Mouse (Mus musculus): ENCODE results near the gene Gnao1. TPM values are rescaled to one million over a fixed set of nuclear protein-coding genes. Genes with fewer than 3 reads are reported as not detected.

The Gnao1 gene
- polyA plus RNA-seq, 1 experiment, result 10.4 TPM

DNA sequence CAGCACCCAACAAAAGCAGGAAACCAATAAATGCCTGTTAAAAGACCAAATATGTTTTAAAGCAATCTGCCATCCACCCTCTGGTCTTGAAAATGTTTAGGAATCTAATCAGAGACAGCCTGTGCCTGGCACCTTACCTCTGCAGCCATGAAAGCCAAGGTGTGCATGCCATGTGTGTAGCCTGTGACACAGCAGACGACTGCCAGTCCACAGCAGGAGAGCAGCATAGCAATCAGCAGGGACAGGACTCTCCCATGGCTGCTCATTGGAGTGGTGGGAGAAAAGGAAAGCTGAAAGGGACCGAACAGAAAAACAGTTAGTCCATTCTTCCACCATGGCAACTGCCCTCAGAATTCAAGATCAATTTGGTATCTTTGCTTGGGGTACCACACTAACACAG is 189.2 kb downstream of the Gnao1 start:
- no peak for DNase-seq (ENCODE audit: low read depth)

- no peak for DNase-seq (ENCODE audit: low read depth)
These were observed 194.4 kb downstream of the Gnao1 start for GRCm38 (mm10) chr8:94004139-94004538.

- no peak for DNase-seq (ENCODE audit: low read depth)
These were observed 199.6 kb downstream of the Gnao1 start for GRCm38 (mm10) chr8:94009243-94009845.

DNA sequence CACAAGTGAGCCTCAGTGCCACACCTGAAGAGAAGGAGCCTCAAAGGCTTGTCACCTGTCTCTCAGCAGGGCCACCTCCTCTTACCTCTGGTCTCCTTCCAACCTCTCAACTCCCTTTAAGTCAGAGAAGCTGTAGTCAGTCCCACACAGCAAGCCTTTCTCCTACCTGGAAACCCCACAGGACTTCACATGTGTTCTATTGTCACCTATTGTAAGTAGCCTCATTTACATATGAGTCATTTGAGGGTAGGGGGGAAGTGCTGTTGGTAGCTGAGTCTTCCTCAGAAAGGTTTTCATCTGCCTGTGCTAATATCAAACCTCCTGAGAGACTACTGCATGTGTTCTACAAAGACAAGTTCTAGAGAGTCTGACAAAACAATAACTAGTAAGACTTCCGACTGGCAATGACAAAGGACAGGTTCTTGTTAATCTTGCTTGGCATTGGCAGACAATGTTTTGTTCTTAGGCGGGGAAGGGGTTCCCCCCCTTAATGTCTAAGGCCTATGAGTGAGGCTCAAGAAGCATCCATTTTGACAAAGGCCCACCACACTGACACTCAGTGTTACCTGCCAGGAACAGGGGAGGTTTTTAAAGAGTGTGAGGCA is 200.4 kb downstream of the Gnao1 start:
- peak; percentile 36 for DNase-seq (ENCODE audit: low read depth)

- no peak for DNase-seq (ENCODE audit: low read depth)
These were observed 201.6 kb downstream of the Gnao1 start for GRCm38 (mm10) chr8:94011076-94012012.

GRCm38 (mm10) chr8:94012013-94012951 is 202.5 kb downstream of the Gnao1 start, which contains the start of gene Amfr:
Gene Amfr, minus strand, starts transcription at chr8:94012842.
- DNase-seq (ENCODE audit: low read depth), result no peak

GRCm38 (mm10) chr8:94013026-94013612 is 203.4 kb downstream of the Gnao1 start:
- DNase-seq (ENCODE audit: low read depth), result no peak

Other genes with a start within 250 kb of the Gnao1 start
- gene Amfr, start 202.9 kb downstream of the Gnao1 start, polyA plus RNA-seq (2012; rRNA removed), result 138 and 142 TPM in 2 replicates
- gene Nudt21, start 227.1 kb downstream of the Gnao1 start, polyA plus RNA-seq (2012; rRNA removed), result 10.0 and 16.2 TPM in 2 replicates
- gene Ogfod1, start 227.2 kb downstream of the Gnao1 start, polyA plus RNA-seq (2012; rRNA removed), result 9.0 and 9.4 TPM in 2 replicates

All from gonadal fat pad, adult 2 months (tissue).